Mouse (Mus musculus): ENCODE data around the gene Slc9a9.

The Slc9a9 gene

DNA sequence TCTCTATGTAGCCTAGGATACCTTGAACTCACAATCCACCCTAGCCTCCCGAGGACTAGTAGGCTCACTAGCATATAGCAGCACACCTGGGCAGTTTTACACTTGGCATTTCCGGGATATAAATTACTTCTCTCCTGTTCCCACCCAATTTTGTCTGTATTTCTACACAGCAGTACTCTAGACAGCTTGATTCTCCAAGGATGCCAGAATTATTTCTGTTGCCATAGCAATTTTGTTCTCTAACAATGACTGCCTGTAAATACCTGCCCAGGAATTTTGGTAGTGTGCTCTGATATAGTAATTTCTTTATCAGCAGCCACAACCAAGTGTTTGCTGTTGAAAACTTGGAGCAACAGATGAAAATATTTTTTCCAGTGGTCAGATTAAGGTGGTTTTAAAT lies 16.7 kb downstream of the Slc9a9 start:
- DNase-seq: no peak

DNA sequence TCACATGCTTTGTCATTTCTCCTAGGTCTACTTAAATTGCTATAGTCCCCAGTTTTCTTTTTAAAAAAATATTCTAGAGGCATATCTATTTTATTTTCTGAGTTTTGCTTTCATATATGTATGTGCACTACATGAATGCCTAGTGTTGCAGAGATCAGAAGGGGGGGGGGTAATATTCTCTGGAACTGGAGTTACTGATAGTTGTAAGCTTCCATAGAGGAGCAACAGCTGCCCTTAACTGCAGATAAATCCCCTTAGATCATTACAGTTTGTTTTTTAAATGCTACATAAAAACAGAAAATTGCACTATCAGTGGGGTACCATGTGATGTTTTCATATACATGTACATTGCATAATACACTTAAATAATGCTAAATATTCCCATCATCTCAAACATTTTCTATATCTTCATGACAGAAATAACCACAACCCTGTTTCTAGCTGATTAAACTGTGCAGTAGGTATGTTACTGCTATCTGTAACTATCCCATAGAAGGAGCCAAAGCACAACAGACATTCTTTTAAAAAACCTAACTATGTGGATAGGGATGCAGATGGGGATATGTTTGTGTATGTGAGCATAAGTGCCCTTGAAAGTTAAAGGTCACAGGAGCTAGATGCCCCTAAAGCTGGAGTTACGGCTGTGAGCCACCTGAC lies 17.6 kb downstream of the Slc9a9 start:
- DNase-seq: no peak

DNA sequence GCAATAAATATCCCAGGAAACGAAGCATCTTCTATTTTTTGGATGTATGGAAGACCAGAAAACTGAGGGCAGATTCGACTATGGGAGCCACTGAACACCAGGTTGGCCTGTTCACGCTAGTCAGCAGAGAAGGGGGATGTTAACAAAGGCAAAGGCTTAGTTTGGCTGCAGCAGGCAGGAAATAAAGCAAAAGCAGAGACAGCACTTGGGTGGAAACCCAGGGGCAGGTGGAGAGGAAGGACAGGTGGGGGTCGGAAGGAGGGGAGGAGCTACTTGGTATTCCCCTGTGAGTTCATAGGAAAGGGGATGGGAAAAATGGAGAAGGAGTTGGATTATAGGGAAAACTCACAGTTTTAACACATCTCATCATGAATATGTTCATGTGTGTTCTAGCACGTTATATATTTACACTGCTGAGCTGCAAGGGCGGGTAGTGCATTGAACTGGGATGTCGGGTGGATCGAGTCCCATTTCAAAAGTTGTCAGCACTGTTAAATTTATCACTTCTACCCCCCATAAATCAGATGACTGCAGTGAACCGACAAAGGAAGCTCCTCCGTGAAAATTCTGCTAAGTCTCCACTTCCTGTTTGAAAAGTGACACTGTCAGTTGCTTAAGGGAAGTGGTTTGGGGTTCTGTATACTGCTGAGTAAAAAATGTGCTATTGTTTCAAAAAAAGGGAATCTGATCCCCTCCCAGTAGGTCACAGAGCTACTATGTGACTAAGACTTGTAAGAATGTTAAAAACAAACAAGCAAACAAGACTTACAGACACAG lies 21.8 kb downstream of the Slc9a9 start:
- no peak for DNase-seq

DNA sequence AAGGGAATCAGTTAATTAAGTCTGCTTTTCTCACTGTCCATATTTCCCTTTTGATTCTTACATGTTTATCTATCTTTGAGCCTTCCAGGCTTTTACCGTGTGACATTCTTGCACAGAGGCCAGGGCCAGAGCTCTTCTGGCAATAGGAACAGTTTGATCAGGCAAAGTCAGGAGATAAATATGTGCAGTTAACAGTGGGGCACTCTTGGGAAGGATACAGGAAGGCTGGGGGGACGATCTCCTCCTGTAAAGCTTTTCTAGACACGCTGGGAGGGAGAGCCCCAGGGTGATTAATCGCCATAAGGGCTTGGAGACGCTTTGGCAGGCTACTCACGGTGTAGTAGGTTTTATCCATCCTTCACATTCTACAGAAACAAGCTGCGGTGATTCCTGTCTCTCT lies 22.4 kb downstream of the Slc9a9 start:
- DNase-seq: no peak

DNA sequence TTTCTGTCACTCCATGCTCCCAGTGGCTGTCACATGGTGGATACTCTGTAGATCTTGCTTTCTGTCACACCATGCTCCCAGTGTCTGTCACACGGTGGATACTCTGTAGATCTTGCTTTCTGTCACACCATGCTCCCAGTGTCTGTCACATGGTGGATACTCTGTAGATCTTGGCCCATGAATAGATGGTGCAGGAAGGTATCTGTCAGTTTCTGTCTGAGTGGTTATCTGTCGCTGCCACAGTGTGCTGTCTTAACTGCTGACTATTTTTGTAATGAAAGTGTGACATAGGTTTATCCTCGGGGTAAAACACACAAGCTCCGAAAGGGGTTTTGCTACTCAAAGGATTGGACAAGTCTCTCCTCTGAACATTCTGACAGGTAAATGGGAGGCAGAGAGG lies 24.5 kb downstream of the Slc9a9 start:
- DNase-seq: no peak

DNA sequence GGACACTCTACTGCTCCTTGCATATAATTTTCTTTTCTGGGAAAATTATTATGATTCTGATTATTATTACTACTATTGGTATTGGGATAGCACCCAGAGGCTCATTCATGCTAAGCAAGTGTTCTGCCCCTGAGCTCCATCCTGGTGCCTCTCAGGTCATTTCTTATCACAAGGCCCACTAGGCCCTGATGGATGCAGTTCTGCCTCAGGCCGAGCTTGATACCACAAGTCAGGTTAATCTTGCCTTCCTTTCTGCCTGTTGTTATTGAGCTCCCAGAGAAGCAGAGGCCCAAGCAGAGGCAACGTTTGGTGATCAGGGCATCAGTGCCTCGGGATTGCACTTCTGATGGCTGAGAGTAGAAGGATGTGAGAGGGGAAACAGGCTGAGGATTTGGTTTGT lies 25.3 kb downstream of the Slc9a9 start:
- DNase-seq: no peak

DNA sequence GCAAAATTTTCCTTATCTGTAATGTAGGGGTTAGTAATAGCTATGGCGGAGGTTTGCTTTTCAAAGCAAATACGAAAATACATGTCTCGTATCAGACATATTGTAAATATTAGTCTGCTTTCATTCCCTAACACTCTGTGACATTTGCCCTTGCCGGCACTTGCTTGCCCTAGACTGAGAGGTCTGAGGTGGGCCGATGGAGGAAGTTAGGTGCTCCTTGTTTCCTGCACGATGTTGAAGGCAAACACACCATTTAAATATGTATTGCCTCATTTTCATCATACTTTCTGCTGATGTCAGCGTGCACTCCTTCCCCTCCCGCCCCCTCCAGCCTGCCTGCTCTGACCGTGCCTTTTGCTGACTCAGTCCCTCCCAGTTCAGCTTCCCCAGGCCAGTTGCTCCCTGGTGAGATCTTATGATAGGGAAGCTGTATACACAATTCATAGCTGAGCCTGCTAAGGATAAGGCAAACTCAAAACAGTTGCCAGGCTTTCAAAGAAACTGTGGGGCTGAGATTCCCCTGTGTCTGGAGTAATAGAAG lies 26.9 kb downstream of the Slc9a9 start:
- no peak for DNase-seq

DNA sequence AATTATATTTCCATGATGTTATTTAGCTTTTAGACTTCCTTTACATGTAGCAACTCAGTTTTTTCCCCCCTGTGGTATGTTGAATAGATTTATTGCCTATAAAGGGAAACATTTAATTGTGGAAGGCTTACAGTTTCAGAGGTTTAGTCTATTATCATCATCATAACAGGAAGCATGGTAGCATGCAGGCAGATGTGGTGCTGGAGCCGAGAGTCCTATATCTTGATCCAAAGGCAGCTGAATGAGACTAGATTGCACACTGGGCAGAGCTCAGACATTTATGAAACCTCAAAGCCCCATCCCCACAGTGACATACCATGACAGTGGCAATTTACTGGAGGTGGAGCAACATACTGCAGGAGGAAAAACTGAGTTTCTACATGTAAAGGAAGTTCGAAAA lies 28.5 kb downstream of the Slc9a9 start:
- DNase-seq: no peak

DNA sequence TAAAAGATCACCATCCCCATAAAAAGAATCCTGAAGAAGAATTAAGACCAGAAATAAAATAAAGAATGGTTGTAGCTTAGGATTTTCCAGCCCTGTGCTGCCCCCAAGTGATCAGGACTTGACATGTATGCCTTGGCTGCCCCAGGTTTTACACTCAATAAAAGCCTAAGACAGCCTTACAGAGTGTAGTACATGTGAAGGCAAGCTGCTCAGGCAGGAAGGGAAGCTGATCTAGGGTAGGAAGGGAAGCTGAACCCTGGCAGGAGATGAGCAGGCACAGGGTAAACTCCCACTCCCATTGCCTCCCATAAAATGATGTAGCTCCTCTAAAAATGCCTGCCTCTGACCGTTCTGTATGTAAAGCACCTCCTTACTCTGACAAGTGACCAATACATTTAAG lies 30.8 kb downstream of the Slc9a9 start:
- DNase-seq: peak; percentile 35

DNA sequence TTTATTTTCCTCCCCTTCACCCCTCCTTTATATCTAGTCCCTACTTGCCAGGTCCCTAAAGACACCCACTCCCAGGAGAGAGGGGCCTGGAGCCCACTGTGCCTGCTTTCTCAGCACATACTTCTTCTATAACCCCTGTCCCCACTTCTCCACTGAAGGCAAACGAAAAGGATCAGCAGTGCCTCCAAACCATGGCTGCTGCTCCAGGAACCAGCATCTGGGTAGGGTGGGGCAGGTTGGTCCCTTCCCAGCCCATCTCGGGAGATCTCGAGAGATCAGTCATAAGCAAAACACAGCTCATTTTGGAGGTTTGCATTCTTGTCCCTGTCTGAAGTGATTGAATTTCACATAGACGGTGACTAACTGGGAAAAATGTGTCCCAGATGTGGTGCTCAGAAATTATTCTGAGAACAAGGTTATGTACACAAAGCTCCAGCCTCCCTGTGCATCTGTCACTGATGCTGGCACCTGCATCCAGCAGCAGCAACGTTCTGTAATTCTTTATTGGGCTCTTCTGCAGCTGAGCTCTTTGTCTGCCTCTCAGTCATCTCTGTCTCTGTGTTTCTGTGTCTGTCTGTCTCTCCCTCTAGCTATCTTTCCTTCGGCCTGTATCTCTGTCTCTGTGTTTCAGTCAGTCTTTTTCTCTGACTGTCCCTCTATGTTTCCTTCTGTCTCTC lies 31.6 kb downstream of the Slc9a9 start:
- no peak for DNase-seq

DNA sequence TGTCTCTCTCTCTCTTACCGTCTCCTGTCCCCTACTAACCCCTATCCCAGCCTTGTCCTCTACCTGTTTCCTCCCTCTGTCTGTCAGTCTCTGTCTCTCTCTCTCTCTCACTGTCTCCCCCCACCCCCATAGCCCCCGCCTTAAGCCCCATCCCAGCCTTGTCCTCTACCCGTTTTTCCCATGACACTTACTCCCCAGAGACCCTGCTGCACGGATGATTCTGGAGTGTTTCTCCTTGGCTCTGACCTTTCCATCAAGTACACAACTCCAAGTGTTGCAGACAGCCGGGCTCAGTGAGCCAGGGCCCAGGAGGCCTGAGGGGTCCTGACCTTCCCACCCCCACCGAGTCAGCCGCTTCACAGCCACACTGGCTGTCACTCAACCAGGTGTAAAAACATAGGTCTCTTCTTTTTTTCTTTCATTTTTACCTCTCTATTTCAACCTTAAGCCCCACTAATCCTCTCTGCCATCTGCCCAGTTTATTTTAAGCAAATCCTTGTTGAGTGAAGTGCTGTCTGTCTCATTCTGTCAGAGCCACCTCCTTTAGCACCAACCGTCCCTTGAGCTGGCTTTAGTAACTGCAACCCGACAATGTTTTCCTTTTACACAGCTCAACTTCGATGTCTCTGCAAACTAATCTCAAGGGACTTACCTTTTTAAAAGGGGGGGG lies 32.4 kb downstream of the Slc9a9 start:
- DNase-seq: no peak

DNA sequence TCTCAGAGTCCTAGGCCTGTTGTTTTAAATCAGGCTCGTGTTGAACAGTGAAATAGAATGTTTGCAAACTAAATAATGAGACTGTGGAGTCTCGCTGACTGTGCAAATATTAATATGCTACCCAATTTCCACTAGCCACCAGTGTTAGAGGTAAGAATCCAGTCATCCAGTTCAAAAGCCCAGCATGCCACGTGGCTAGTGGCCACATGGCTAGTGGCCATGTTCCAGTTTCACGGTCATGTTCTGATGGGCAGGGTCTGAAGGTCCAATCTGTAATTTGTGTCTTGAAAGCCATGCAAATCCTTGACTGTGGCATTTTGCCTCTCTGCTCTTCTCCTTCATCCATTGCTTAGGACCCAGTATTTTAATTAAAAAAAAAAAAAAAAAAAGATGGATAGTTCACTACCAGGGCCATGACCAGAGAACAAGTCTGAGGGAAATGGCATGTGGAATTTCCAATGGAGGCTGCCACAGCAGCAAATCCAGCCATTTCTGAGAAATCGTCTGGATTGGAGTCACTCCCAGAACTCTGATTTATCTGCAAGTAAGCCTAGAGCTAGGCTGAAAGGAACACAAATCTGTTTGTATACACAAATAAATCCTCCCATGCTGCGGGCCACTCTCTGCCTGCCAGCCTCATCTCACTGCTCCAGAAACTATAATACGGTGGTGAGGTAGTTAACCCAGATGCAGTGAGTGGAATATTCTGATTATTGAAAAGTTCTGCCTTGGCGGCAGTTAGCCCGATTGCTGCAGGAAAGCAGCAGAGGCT lies 35.5 kb downstream of the Slc9a9 start:
- no peak for DNase-seq

DNA sequence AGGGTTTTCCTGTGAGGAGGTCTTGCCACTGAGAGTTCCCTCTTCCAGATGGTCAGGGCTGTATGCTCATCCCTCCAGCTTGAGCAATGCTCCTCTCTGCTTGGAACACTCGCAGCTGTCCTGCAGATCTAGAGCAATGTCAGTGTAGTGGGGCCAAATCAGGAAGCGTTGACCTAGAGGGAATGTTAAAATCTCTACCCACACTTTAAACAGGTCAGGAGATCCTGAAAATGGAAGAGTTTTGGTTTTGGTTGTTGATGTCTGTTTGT lies 36.0 kb downstream of the Slc9a9 start:
- DNase-seq: no peak

DNA sequence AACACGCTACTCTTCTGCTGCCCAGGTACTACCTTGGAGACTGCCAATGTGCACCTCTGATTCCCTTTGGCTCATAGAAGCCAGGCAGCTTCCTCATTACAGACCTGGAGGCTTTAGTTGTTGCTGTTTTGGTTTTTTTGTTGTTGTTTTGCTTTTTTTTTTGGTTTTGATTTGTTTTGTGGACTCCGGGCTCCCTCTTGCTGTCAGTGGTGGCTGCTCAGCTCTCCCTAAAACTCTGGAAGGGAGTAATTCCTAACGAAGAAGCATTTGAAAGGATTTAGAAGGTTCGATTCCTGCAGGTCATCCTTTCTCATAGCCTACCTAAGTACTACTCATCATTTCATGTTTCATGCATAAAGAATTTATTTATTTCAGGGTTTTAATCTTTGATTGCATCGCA lies 42.4 kb downstream of the Slc9a9 start:
- no peak for DNase-seq

DNA sequence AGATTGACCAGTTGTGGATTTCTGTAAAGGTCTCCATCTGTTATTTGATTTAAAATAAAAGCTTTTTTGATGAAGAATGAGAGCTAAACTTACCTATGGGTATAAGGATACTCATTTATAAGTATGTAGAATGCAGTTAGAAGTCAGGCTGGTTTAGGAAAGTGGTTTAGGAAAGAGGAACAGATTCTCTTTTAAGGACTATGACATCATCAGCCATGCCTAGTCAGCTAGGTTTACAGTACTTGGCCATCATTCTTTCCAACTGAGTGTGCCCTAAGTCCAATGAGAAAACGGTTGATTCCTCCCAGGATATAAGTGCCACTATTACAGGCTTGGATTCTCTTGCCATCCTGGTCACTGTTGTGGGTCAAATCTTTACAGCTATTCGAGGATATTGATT lies 47.0 kb downstream of the Slc9a9 start:
- no peak for DNase-seq

DNA sequence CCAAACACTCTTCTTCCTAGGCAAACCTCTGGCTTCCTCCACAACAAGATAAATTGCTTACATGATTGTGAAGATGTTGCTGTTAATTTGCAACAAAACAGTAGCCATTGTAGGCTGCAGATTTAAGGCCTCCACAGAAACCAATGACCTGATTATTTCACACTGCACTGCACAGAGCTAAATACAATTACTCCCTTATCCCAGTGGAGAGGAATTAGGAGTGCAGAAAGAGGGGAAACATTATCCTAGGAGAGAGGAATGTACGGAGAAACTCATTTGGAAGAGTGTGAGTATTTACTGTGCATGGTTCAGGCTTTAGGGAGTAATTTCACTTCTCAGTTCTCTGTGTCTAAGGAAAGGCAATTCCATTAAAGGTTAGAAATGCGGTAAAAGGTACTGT lies 53.9 kb downstream of the Slc9a9 start:
- no peak for DNase-seq

DNA sequence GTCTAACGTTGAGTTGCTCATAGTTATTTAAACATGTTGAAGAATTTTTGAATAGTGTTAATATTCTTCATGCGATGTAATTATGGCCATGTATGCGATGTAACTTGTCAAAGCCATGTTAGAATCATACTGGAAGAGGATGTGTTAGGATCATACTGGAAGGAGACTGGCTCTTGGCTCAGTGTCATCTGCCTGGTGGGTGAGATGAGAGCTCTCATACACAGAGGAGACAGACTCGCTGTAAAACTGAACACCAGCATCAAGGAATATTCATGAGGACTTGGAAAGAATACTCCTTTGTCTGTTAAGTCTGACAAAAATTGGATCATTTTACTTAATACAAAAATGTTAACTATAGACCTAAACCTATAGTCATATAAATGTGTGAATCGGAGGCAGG lies 55.4 kb downstream of the Slc9a9 start:
- DNase-seq: no peak

DNA sequence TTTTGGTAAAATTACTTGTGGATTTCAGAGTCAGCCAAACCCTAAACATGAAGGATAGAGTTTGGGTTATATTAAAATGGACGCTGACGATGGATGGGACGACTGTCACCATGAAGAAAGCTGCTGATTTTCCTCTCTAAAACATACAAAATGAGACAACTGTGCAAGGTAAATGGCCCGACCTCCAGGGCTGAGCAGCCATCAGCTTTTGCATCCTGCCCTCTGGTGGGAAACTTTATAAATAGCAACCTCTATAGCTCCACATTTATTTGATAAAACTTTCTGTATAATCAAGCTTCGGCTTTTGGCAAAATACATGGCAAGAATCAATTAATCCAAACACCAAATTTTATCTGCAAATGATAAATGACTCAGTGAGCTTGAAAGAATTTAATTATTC lies 57.7 kb downstream of the Slc9a9 start:
- no peak for DNase-seq

DNA sequence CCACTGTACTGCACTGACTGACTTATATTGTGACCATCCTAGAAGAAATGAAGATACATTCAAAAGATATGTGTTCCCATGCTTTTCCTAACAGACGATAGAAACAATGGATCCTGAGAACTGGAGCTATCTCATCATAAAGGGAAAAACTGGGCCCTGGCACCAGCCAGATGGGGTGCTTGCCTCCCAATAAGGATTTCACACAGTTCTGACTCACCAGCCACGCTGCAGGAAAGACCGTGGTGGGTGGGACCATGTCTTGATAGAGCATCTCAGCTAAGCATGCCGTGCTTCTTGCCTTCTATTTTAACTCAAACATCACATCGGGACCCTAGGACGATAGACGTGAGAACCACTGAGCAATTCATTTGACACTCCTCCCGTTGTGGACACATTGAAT lies 60.7 kb downstream of the Slc9a9 start:
- DNase-seq: no peak

DNA sequence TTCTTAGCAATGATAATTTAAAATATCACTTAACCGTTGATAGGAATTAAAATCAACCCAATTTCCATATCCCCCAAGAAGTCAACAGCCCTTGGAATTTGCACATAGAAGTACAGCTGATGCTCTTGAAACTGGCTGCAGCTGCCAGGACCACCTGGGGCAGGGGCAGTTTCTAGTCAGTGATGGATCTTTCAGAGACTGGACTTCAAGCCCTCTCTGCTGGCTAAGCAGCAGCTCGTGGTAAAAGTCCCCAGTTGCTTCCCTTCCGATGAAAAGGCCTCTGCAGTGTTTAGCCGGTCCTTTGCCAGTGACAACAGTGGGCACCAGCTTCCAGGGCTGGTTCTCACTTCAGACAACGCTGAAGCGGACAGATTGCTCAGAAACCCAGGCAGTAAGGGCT lies 62.4 kb downstream of the Slc9a9 start:
- DNase-seq: no peak

DNA sequence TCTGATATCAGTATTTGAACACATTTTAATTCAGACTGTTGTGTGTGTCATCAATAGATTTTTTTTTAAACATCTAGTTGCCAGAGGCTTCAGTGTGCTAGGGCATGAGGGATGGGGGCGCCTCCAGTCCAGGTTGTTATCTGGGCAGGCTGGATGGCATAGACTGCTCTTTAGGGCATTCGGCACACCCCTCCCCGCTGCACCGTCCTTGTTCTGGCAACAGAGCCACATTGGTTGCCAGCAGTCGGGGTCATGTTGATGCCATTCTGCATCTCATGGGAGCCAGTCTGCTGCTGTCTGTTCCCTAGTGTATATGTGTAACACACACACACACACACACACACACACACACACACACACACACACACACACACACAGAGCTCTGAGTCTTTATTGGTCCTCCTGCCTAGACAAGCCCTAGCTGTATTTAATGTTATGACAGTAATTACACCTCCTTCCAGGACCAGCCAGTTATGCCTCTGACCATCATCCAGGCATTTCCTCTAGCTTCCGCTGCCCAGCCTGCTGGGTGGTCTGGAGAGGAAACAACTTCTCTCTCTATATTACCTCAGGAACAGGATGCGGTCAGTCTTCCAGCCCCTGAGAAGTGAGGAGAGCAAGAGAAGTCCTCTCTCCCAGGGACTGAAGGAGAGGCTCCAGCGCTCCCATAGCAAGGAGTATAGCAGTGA lies 63.0 kb downstream of the Slc9a9 start:
- no peak for DNase-seq

DNA sequence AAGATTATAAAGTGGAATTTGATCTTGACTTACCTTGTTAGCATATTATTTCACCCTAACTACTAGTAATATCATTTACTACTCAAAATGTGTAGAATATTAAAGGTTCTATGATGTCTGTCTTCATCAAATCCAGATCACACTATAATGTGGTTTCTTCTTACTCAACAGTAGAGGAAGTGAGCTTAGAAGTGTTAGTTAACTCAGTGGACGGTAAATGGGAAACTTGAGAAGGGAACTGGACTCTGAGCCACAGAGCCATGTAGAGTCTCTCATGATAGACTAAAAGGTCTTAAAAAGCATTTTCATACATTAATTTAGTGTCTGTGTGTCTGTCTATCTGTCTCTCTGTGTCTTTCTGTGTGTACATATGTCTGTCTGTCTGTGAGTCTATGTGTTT lies 64.6 kb downstream of the Slc9a9 start:
- no peak for DNase-seq

Measured in right cerebral cortex, postnatal 14 days (tissue).